Mouse (Mus musculus): ENCODE measurements around the gene Eml4. TPM values are rescaled to one million over a fixed set of nuclear protein-coding genes. Genes with fewer than 3 reads are reported as not detected.
A peak's percentile ranks its signal among the peaks of the same experiment; 100 is the strongest.

Eml4 gene
- polyA plus RNA-seq, 1 experiment from 2014 or later = 22.7 TPM

GRCm38 (mm10) chr17:83339368-83340085 lies 11.2 kb upstream of the Eml4 start:
- no peak overlapping the region for H3K27ac ChIP-seq (ENCODE audit: low read depth, low read length)
- no peak overlapping the region for H3K4me3 ChIP-seq (ENCODE audit: low read length)
- no peak for ATAC-seq
- no peaks in the 10 kb centered on the region for H3K36me3 ChIP-seq (ENCODE audit: control insufficient read depth, insufficient read depth, low read length)
- H3K9me3 ChIP-seq (ENCODE audit: control insufficient read depth, low read length) = no peaks in the 10 kb centered on the region
- 81% methylated on average over 13 of the region's 13 CpGs for WGBS
- H3K9ac ChIP-seq (ENCODE audit: low read depth, low read length) = no peak overlapping the region
- H3K4me1 ChIP-seq (ENCODE audit: control insufficient read depth, insufficient read depth, low read depth, low read length) = no peaks in the 10 kb centered on the region
- no peaks in the 10 kb centered on the region for H3K27me3 ChIP-seq (replicated peaks; ENCODE audit: control insufficient read depth, insufficient read depth, low read length)
- no peak overlapping the region for H3K4me2 ChIP-seq (ENCODE audit: low read length)

GRCm38 (mm10) chr17:83340895-83341524 lies 9.7 kb upstream of the Eml4 start:
- Histone ChIP-seq H3K4me2 (ENCODE audit: low read length) (no peak overlapping the region), H3K9me3 (ENCODE audit: control insufficient read depth, low read length) (no peaks in the 10 kb centered on the region), H3K9ac (ENCODE audit: low read depth, low read length) (no peak overlapping the region), H3K4me1 (ENCODE audit: control insufficient read depth, insufficient read depth, low read depth, low read length) (no peaks in the 10 kb centered on the region), H3K4me3 (ENCODE audit: low read length) (no peak overlapping the region), H3K27ac (ENCODE audit: low read depth, low read length) (no peak overlapping the region), H3K27me3 (replicated peaks; ENCODE audit: control insufficient read depth, insufficient read depth, low read length) (no peaks in the 10 kb centered on the region), H3K36me3 (ENCODE audit: control insufficient read depth, insufficient read depth, low read length) (no peaks in the 10 kb centered on the region)
- ATAC-seq = no peak
- 74% methylated on average over 16 of the region's 16 CpGs for WGBS

DNA sequence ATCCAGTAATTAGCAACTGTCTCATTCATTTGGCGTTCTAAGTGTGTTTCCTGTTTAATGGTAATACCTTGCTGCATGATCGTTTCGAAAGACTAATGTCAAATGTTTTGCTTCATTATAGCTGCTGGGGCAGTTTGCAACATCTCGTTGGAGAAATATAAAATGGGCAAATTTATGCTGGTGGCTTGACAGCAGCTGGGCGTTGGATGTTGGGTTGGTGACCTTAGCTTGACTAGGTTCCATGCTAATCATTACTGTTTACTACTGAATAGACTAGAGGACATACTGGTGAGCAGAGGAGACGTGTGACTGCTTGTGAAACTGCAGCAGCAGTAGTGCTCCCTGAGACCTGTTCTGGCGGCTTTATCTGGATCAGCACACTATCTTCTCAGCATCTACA lies 6.5 kb upstream of the Eml4 start:
- Histone ChIP-seq H3K27ac (ENCODE audit: low read depth, low read length) (no peak overlapping the region), H3K4me1 (ENCODE audit: control insufficient read depth, insufficient read depth, low read depth, low read length) (no peaks in the 10 kb centered on the region), H3K4me2 (ENCODE audit: low read length) (no peak overlapping the region), H3K36me3 (ENCODE audit: control insufficient read depth, insufficient read depth, low read length) (no peaks in the 10 kb centered on the region), H3K9me3 (ENCODE audit: control insufficient read depth, low read length) (0 out of 2 replicates have a peak, but pooled peaks cover 2% of the 10 kb centered on the region), H3K27me3 (replicated peaks; ENCODE audit: control insufficient read depth, insufficient read depth, low read length) (no peaks in the 10 kb centered on the region), H3K9ac (ENCODE audit: low read depth, low read length) (no peak overlapping the region), H3K4me3 (ENCODE audit: low read length) (no peak overlapping the region)
- no peak for ATAC-seq
- 79% methylated on average over 7 of the region's 7 CpGs for WGBS

GRCm38 (mm10) chr17:83348056-83348822 lies 2.5 kb upstream of the Eml4 start:
- Histone ChIP-seq H3K9me3 (ENCODE audit: control insufficient read depth, low read length) (0 out of 2 replicates have a peak, but pooled peaks cover 2% of the 10 kb centered on the region), H3K4me2 (ENCODE audit: low read length) (no peak overlapping the region), H3K4me3 (ENCODE audit: low read length) (no peak overlapping the region), H3K27ac (ENCODE audit: low read depth, low read length) (no peak overlapping the region), H3K27me3 (replicated peaks; ENCODE audit: control insufficient read depth, insufficient read depth, low read length) (no peaks in the 10 kb centered on the region), H3K9ac (ENCODE audit: low read depth, low read length) (no peak overlapping the region), H3K4me1 (ENCODE audit: control insufficient read depth, insufficient read depth, low read depth, low read length) (peaks cover 16% of the 10 kb centered on the region), H3K36me3 (ENCODE audit: control insufficient read depth, insufficient read depth, low read length) (no peaks in the 10 kb centered on the region)
- WGBS = 70% methylated on average over 9 of the region's 9 CpGs
- no peak for ATAC-seq

GRCm38 (mm10) chr17:83351119-83351531 lies 394 bp downstream of the Eml4 start:
- under 1% methylated on average over 31 of the region's 57 CpGs for WGBS
- peak; percentile 79 for ATAC-seq
- Histone ChIP-seq H3K9ac (ENCODE audit: low read depth, low read length) (peak overlapping the region; percentile 95), H3K36me3 (ENCODE audit: control insufficient read depth, insufficient read depth, low read length) (no peaks in the 10 kb centered on the region), H3K27me3 (replicated peaks; ENCODE audit: control insufficient read depth, insufficient read depth, low read length) (no peaks in the 10 kb centered on the region), H3K4me2 (ENCODE audit: low read length) (peak overlapping the region; percentile 80), H3K4me3 (ENCODE audit: low read length) (peak overlapping the region; percentile 92), H3K9me3 (ENCODE audit: control insufficient read depth, low read length) (0 out of 2 replicates have a peak, but pooled peaks cover 2% of the 10 kb centered on the region), H3K4me1 (ENCODE audit: control insufficient read depth, insufficient read depth, low read depth, low read length) (peaks cover 20% of the 10 kb centered on the region), H3K27ac (ENCODE audit: low read depth, low read length) (peak overlapping the region; percentile 92)

GRCm38 (mm10) chr17:83351601-83352413 lies 1.1 kb downstream of the Eml4 start:
- H3K4me3 ChIP-seq (ENCODE audit: low read length) = peak overlapping the region; percentile 92
- peak; percentile 3; the same call in 1 of the 2 replicates for ATAC-seq
- peak overlapping the region; percentile 95 for H3K9ac ChIP-seq (ENCODE audit: low read depth, low read length)
- H3K27me3 ChIP-seq (replicated peaks; ENCODE audit: control insufficient read depth, insufficient read depth, low read length) = no peaks in the 10 kb centered on the region
- H3K27ac ChIP-seq (ENCODE audit: low read depth, low read length) = peak overlapping the region; percentile 92
- 8% methylated on average over 13 of the region's 13 CpGs for WGBS
- peak overlapping the region; percentile 80 for H3K4me2 ChIP-seq (ENCODE audit: low read length)
- H3K9me3 ChIP-seq (ENCODE audit: control insufficient read depth, low read length) = no peaks in the 10 kb centered on the region
- H3K4me1 ChIP-seq (ENCODE audit: control insufficient read depth, insufficient read depth, low read depth, low read length) = peaks cover 20% of the 10 kb centered on the region
- H3K36me3 ChIP-seq (ENCODE audit: control insufficient read depth, insufficient read depth, low read length) = no peaks in the 10 kb centered on the region

- Histone ChIP-seq H3K4me3 (ENCODE audit: low read length) (peak overlapping the region; percentile 92; the same call in 1 of the 2 replicates), H3K27me3 (replicated peaks; ENCODE audit: control insufficient read depth, insufficient read depth, low read length) (no peaks in the 10 kb centered on the region), H3K9ac (ENCODE audit: low read depth, low read length) (no peak overlapping the region), H3K9me3 (ENCODE audit: control insufficient read depth, low read length) (no peaks in the 10 kb centered on the region), H3K4me1 (ENCODE audit: control insufficient read depth, insufficient read depth, low read depth, low read length) (peaks cover 20% of the 10 kb centered on the region), H3K36me3 (ENCODE audit: control insufficient read depth, insufficient read depth, low read length) (no peaks in the 10 kb centered on the region), H3K27ac (ENCODE audit: low read depth, low read length) (no peak overlapping the region), H3K4me2 (ENCODE audit: low read length) (peak overlapping the region; percentile 80)
- ATAC-seq = no peak
- 6% methylated on average over 2 of the region's 2 CpGs for WGBS
Observed at GRCm38 (mm10) chr17:83352456-83352855, 1.7 kb downstream of the Eml4 start.

DNA sequence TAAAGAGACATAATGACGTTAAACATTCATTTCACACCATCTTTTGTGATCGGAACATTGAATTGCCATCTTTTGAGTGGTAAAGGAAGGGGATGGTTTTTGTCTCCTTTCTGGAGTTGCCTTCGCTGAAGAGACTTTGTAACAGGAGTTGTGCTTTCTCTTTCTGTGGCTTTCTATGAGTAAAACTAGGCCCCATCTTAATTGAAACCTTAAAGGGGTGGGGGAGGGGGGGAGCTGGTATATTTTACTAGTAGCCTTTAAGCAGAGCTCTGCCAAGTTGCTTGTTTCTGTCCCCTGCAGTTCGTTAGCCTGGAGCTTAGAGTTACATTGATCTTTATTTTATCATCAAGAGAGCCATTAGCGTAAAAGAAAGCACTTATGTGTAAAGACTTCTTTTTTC lies 2.3 kb downstream of the Eml4 start:
- no peak overlapping the region; the same call in 1 of the 2 replicates for H3K9ac ChIP-seq (ENCODE audit: low read depth, low read length)

More for the DNA sequence above, 2.3 kb downstream of the Eml4 start:
- H3K27me3 ChIP-seq (replicated peaks; ENCODE audit: control insufficient read depth, insufficient read depth, low read length) = no peaks in the 10 kb centered on the region
- no peaks in the 10 kb centered on the region for H3K9me3 ChIP-seq (ENCODE audit: control insufficient read depth, low read length)
- H3K27ac ChIP-seq (ENCODE audit: low read depth, low read length) = no peak overlapping the region
- 18% methylated on average over 5 of the region's 5 CpGs for WGBS
- H3K4me1 ChIP-seq (ENCODE audit: control insufficient read depth, insufficient read depth, low read depth, low read length) = peaks cover 20% of the 10 kb centered on the region
- peak overlapping the region; percentile 6; the same call in 1 of the 2 replicates for H3K4me3 ChIP-seq (ENCODE audit: low read length)
- no peak for ATAC-seq
- H3K4me2 ChIP-seq (ENCODE audit: low read length) = peak overlapping the region; percentile 80
- no peaks in the 10 kb centered on the region for H3K36me3 ChIP-seq (ENCODE audit: control insufficient read depth, insufficient read depth, low read length)

Measured in hindbrain, embryonic 16.5 days (tissue).